Mouse (Mus musculus) liver, embryonic 13.5 days (tissue): ENCODE measurements at regions not wholly inside any gene's neighbourhood (a gene's known extent, or its start where the extent isn't known, plus 50 kb on each side); places are given as distances from the start of the nearest gene placed in this dataset.

Experiments used
- ATAC-seq: fragments of 200-750 bp; cut with Nextera tagmentation; 2 replicates; pipeline ENCODE4 v1.8.0; 2017; ENCODE audit warnings: low read depth, mild to moderate bottlenecking, moderate number of reproducible peaks, moderate library complexity
- DNase-seq: peaks from one replicate; pipeline ENCODE4 v3.0.0; 2022
- H3K27ac ChIP-seq: fragments of 300-500 bp; sonication (generic); 2 replicates; pipeline ENCODE4 v1.5.1; 2015; ENCODE audit warnings: moderate library complexity, mild to moderate bottlenecking, inconsistent platforms
- H3K27me3 ChIP-seq: fragments of 300-500 bp; sonication (generic); 2 replicates; pipeline ENCODE4 v1.6.1; 2015; ENCODE audit warnings: mild to moderate bottlenecking, inconsistent platforms
- H3K36me3 ChIP-seq: fragments of 300-500 bp; sonication (generic); 2 replicates; pipeline ENCODE4 v1.6.1; 2015; ENCODE audit warnings: mild to moderate bottlenecking, inconsistent platforms
- H3K4me1 ChIP-seq: fragments of 300-500 bp; sonication (generic); replicated peaks from 2 replicates; pipeline ENCODE4 v1.6.1; 2015; ENCODE audit warnings: inconsistent platforms
- H3K4me2 ChIP-seq: fragments of 300-500 bp; sonication (generic); 2 replicates; pipeline ENCODE4 v1.6.1; 2015; ENCODE audit warnings: inconsistent platforms, mild to moderate bottlenecking, moderate library complexity
- H3K4me3 ChIP-seq: fragments of 300-500 bp; sonication (generic); replicated peaks from 2 replicates; pipeline ENCODE4 v1.5.1; 2015; ENCODE audit warnings: mild to moderate bottlenecking, inconsistent platforms
- H3K9ac ChIP-seq: fragments of 300-500 bp; sonication (generic); 2 replicates; pipeline ENCODE4 v1.6.1; 2015; ENCODE audit warnings: mild to moderate bottlenecking, inconsistent platforms
- H3K9me3 ChIP-seq: fragments of 300-500 bp; sonication (generic); replicated peaks from 2 replicates; pipeline ENCODE4 v1.6.1; 2016; ENCODE audit warnings: inconsistent platforms
- WGBS: fragments of 180-500 bp; shearing (Covaris S2); methylation state at CpG from one replicate; pipeline ENCODE4 v1.1.7; 2015; ENCODE audit not compliant: insufficient replicate concordance; 5-methylcytosine and 5-hydroxymethylcytosine counted together

- Histone ChIP-seq H3K27me3 (no peaks in the 10 kb centered on the region), H3K4me1 (no peaks in the 10 kb centered on the region; the same call in 1 of the 2 replicates), H3K4me2 (no peak overlapping the region), H3K36me3 (no peaks in the 10 kb centered on the region), H3K27ac (no peak overlapping the region), H3K9me3 (no peaks in the 10 kb centered on the region), H3K9ac (no peak overlapping the region), H3K4me3 (no peak overlapping the region)
- ATAC-seq: no peak
- WGBS: 68% methylated on average over 8 of the region's 8 CpGs
- no peak for DNase-seq
Measured at GRCm38 (mm10) chr1:72108678-72109077, 103.4 kb downstream of the Mreg start.

DNA sequence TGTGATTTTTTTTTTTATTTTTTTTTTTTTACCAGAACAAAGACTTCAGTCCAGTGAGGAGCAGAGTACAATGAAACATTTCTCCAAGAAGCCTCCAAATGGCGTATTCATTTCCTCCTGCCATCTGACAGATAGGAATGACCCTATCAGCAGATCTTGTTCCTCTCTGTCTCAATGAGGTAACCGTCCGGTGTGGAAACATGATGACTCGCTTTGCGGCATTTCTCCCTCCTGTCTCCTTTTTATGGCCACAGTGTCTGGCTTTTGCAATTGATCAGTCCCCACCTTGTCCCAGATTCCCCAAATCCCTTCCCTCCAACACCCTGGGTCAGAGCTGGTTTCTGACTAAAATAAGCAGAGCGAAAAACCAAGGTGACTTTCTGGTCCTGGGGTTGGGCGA lies 105.0 kb downstream of the Mreg start:
- DNase-seq: no peak
- 48% methylated on average over 7 of the region's 7 CpGs for WGBS
- H3K36me3 ChIP-seq: no peaks in the 10 kb centered on the region

GRCm38 (mm10) chr1:72106655-72107054 lies 105.5 kb downstream of the Mreg start:
- Histone ChIP-seq H3K27me3 (no peaks in the 10 kb centered on the region), H3K4me1 (no peaks in the 10 kb centered on the region; the same call in 1 of the 2 replicates), H3K9ac (no peak overlapping the region), H3K9me3 (no peaks in the 10 kb centered on the region), H3K4me2 (no peak overlapping the region), H3K36me3 (no peaks in the 10 kb centered on the region), H3K4me3 (no peak overlapping the region), H3K27ac (no peak overlapping the region)
- WGBS: 35% methylated on average over 4 of the region's 4 CpGs
- ATAC-seq: no peak
- DNase-seq: no peak

More for the DNA sequence above, 105.0 kb downstream of the Mreg start:
- Histone ChIP-seq H3K27ac (no peak overlapping the region), H3K4me1 (no peaks in the 10 kb centered on the region; the same call in 1 of the 2 replicates), H3K27me3 (no peaks in the 10 kb centered on the region), H3K4me3 (no peak overlapping the region), H3K9me3 (no peaks in the 10 kb centered on the region), H3K9ac (no peak overlapping the region), H3K4me2 (no peak overlapping the region)
- no peak for ATAC-seq

- no peaks in the 10 kb centered on the region for H3K36me3 ChIP-seq
- 61% methylated on average over 5 of the region's 5 CpGs for WGBS
- H3K4me2 ChIP-seq: no peak overlapping the region
- H3K9ac ChIP-seq: no peak overlapping the region
- no peaks in the 10 kb centered on the region; the same call in 1 of the 2 replicates for H3K4me1 ChIP-seq
- H3K27ac ChIP-seq: no peak overlapping the region
- no peaks in the 10 kb centered on the region for H3K9me3 ChIP-seq
- H3K4me3 ChIP-seq: no peak overlapping the region
- H3K27me3 ChIP-seq: no peaks in the 10 kb centered on the region
- ATAC-seq (no peak), DNase-seq (no peak)
Measured at GRCm38 (mm10) chr1:72105435-72106057, 106.6 kb downstream of the Mreg start.

- no peaks in the 10 kb centered on the region for H3K36me3 ChIP-seq
- H3K9me3 ChIP-seq: no peaks in the 10 kb centered on the region
- H3K4me2 ChIP-seq: no peak overlapping the region
- no peak overlapping the region for H3K9ac ChIP-seq
- no peaks in the 10 kb centered on the region; the same call in 1 of the 2 replicates for H3K4me1 ChIP-seq
- H3K4me3 ChIP-seq: no peak overlapping the region
- no peak overlapping the region for H3K27ac ChIP-seq
- no peak for ATAC-seq
- 29% methylated on average over 6 of the region's 6 CpGs for WGBS
- H3K27me3 ChIP-seq: no peaks in the 10 kb centered on the region
- no peak for DNase-seq
Measured at GRCm38 (mm10) chr1:72103962-72104361, 108.1 kb downstream of the Mreg start.

DNA sequence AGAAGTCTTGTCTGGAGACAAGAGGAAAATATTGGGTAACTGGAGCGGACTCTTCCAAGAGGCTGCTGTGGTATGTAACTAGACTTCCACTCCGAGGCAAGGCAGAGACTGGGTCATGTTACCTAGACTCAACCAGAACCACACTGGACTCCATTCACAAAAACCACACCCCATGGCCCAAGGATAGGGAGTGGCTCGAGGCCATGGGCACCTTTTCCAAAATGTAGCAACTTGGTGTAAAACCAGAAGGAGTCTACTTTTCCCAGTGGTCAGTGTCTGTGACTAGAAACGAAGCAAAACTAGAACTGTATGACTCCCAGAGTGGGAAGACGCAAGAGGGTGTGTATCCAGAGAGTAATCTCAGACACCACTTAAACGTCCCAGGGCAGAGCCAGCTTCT lies 108.7 kb downstream of the Mreg start:
- ATAC-seq: no peak
- WGBS: 71% methylated on average over 6 of the region's 6 CpGs

GRCm38 (mm10) chr1:72099447-72099846 lies 112.7 kb downstream of the Mreg start:
- no peak overlapping the region for H3K4me3 ChIP-seq
- no peak overlapping the region for H3K9ac ChIP-seq
- WGBS: 63% methylated on average over 5 of the region's 5 CpGs
- no peaks in the 10 kb centered on the region; the same call in 1 of the 2 replicates for H3K4me1 ChIP-seq
- DNase-seq (no peak), ATAC-seq (no peak)
- no peaks in the 10 kb centered on the region for H3K27me3 ChIP-seq
- H3K9me3 ChIP-seq: no peaks in the 10 kb centered on the region
- no peaks in the 10 kb centered on the region for H3K36me3 ChIP-seq
- no peak overlapping the region for H3K4me2 ChIP-seq
- no peak overlapping the region for H3K27ac ChIP-seq

More for the DNA sequence above, 108.7 kb downstream of the Mreg start:
- H3K9ac ChIP-seq: no peak overlapping the region
- no peak overlapping the region for H3K4me3 ChIP-seq
- no peak for DNase-seq
- no peaks in the 10 kb centered on the region for H3K27me3 ChIP-seq
- H3K9me3 ChIP-seq: no peaks in the 10 kb centered on the region
- H3K4me1 ChIP-seq: no peaks in the 10 kb centered on the region; the same call in 1 of the 2 replicates
- H3K4me2 ChIP-seq: no peak overlapping the region
- H3K36me3 ChIP-seq: no peaks in the 10 kb centered on the region
- H3K27ac ChIP-seq: no peak overlapping the region

DNA sequence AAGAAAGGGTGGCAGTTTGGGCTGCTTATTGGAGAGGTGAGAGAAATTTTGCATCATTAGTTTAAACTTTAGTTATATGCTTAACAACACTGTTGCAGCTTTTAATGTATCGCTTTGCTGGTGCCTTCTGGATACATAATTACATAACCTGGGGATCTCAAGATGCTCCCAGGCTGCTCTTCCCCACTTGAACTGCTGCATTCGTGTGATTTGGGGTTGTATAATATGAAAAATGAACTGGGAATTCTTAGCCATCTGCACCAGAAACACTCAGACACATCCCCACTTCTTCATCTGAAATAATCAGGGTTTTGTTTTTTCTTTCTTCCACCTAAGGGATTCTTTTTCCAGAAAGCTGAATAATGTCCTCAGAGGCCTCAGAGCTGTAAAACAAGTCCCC lies 120.8 kb downstream of the Mreg start:
- no peaks in the 10 kb centered on the region for H3K27me3 ChIP-seq
- no peaks in the 10 kb centered on the region for H3K9me3 ChIP-seq
- ATAC-seq: no peak
- H3K4me3 ChIP-seq: no peak overlapping the region
- H3K4me1 ChIP-seq: no peaks in the 10 kb centered on the region
- WGBS: 54% methylated on average over 2 of the region's 2 CpGs
- no peak overlapping the region for H3K4me2 ChIP-seq
- no peak overlapping the region for H3K27ac ChIP-seq
- no peaks in the 10 kb centered on the region for H3K36me3 ChIP-seq
- no peak overlapping the region for H3K9ac ChIP-seq
- no peak for DNase-seq

- no peak overlapping the region for H3K27ac ChIP-seq
- H3K27me3 ChIP-seq: no peaks in the 10 kb centered on the region
- ATAC-seq: no peak
- no peaks in the 10 kb centered on the region for H3K4me1 ChIP-seq
- H3K36me3 ChIP-seq: no peaks in the 10 kb centered on the region
- no peak overlapping the region for H3K9ac ChIP-seq
- H3K4me2 ChIP-seq: no peak overlapping the region
- WGBS: 60% methylated on average over 6 of the region's 6 CpGs
- no peaks in the 10 kb centered on the region for H3K9me3 ChIP-seq
- no peak overlapping the region for H3K4me3 ChIP-seq
- DNase-seq: no peak
Measured at GRCm38 (mm10) chr1:72085661-72086060, 126.4 kb downstream of the Mreg start.

GRCm38 (mm10) chr1:72084219-72084618 lies 127.9 kb downstream of the Mreg start:
- Histone ChIP-seq H3K36me3 (no peaks in the 10 kb centered on the region), H3K27ac (no peak overlapping the region), H3K9ac (no peak overlapping the region), H3K9me3 (no peaks in the 10 kb centered on the region), H3K4me1 (no peaks in the 10 kb centered on the region), H3K4me3 (no peak overlapping the region), H3K4me2 (no peak overlapping the region), H3K27me3 (no peaks in the 10 kb centered on the region)
- ATAC-seq (no peak), DNase-seq (no peak)
- WGBS: 60% methylated on average over 3 of the region's 3 CpGs

GRCm38 (mm10) chr1:72082366-72082765 lies 129.7 kb downstream of the Mreg start:
- Histone ChIP-seq H3K4me2 (no peak overlapping the region), H3K27me3 (no peaks in the 10 kb centered on the region), H3K9me3 (no peaks in the 10 kb centered on the region), H3K36me3 (no peaks in the 10 kb centered on the region), H3K9ac (no peak overlapping the region), H3K27ac (no peak overlapping the region), H3K4me3 (no peak overlapping the region), H3K4me1 (no peaks in the 10 kb centered on the region)
- no peak for DNase-seq
- 74% methylated on average over 4 of the region's 4 CpGs for WGBS
- ATAC-seq: no peak

- no peak overlapping the region for H3K4me2 ChIP-seq
- no peak for DNase-seq
- H3K27me3 ChIP-seq: no peaks in the 10 kb centered on the region
- no peak overlapping the region for H3K27ac ChIP-seq
- ATAC-seq: no peak
- no peak overlapping the region for H3K9ac ChIP-seq
- H3K9me3 ChIP-seq: no peaks in the 10 kb centered on the region
- H3K4me3 ChIP-seq: no peak overlapping the region
- no peaks in the 10 kb centered on the region for H3K36me3 ChIP-seq
- 71% methylated on average over 5 of the region's 5 CpGs for WGBS
- no peaks in the 10 kb centered on the region for H3K4me1 ChIP-seq
Measured at GRCm38 (mm10) chr1:72081811-72082210, 130.3 kb downstream of the Mreg start.
